Mouse (Mus musculus): ENCODE results near the gene Tmprss11b.

GRCm38 (mm10) chr5:86676262-86676661 is at the start of gene Tmprss11b:
- TF ChIP-seq CTCF (conservative IDR thresholded peaks at IDR 0.05; ENCODE audit: insufficient read depth, insufficient read length, low read depth, low read length) (no peak), POLR2A (IDR thresholded peaks at IDR 0.05; ENCODE audit: low read depth, low read length) (no peak)
